Comparison of ENCODE assay signal across 26 mouse cellular contexts in the genomic region with DNA sequence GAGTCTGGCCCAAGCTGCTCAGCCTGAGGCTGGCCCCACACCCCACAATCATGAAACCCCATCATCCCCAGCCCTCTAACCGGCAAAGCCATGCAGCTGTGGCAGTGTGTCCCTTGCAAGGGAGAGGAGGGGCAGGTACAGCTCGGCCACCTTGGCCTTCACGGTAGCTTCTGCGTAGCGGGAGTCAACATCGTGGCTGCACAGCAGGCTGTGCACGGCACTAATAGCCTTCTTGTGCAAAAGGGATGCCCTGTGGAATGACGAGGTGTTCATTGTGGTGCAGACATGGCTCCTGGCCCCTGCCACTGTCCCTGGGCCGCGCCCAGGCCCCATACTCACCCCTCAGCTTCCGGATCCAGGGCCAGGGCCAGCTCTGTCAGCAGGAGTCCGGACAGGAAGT. TPM values are rescaled to one million over a fixed set of nuclear protein-coding genes. Genes with fewer than 3 reads are reported as not detected.
DNase-seq lines count a peak whose midpoint lies in the region; ATAC-seq and TF ChIP-seq lines count a peak whose summit lies in the region.
"Had no signal": no experiment of that assay in that cellular context is flagged by ENCODE, and none has a peak within 500 bp of the region (broad histone marks: within the 10 kb centered on the region; RNA-seq: fewer than 3 reads in every experiment).

No protein-coding gene starts in this region.

- H3K4me2 ChIP-seq in forebrain, embryonic 16.5 days (ENCODE audit: low read length) = no peak overlapping the region
- no peak overlapping the region for H3K4me2 ChIP-seq in midbrain, embryonic 11.5 days
- no peak overlapping the region for H3K4me2 ChIP-seq in limb, embryonic 12.5 days
- H3K4me2 ChIP-seq: embryonic facial prominence, embryonic 13.5 days; heart, embryonic 11.5 days; hindbrain, embryonic 12.5 days had no signal

- H3K9me3 ChIP-seq in forebrain, embryonic 16.5 days (ENCODE audit: control insufficient read depth, low read length) = no peaks in the 10 kb centered on the region
- H3K9me3 ChIP-seq in forebrain, embryonic 10.5 days = no peaks in the 10 kb centered on the region
- no peaks in the 10 kb centered on the region for H3K9me3 ChIP-seq in midbrain, embryonic 11.5 days (ENCODE audit: control insufficient read depth, low read length)
- no peaks in the 10 kb centered on the region for H3K9me3 ChIP-seq in midbrain, embryonic 10.5 days (replicated peaks)
- H3K9me3 ChIP-seq in limb, embryonic 12.5 days = no peaks in the 10 kb centered on the region
- H3K9me3 ChIP-seq: embryonic facial prominence, embryonic 10.5 days; embryonic facial prominence, embryonic 13.5 days; hindbrain, embryonic 12.5 days had no signal

- no peaks in the 10 kb centered on the region for H3K36me3 ChIP-seq in forebrain, embryonic 16.5 days (ENCODE audit: control insufficient read depth, insufficient read depth)
- peaks cover 33% of the 10 kb centered on the region for H3K36me3 ChIP-seq in forebrain, embryonic 10.5 days (replicated peaks)
- H3K36me3 ChIP-seq in kidney, adult 2 months (ENCODE audit: control insufficient read depth, insufficient read depth, low read length) = no peaks in the 10 kb centered on the region
- no peaks in the 10 kb centered on the region for H3K36me3 ChIP-seq in midbrain, embryonic 11.5 days (ENCODE audit: control insufficient read depth, insufficient read depth, low read length)
- peaks cover 33% of the 10 kb centered on the region for H3K36me3 ChIP-seq in midbrain, embryonic 10.5 days
- peaks cover 81% of the 10 kb centered on the region for H3K36me3 ChIP-seq in limb, embryonic 12.5 days

- WGBS in forebrain, embryonic 16.5 days = 93% methylated on average over 12 of the region's 12 CpGs
- 92% methylated on average over 12 of the region's 12 CpGs for WGBS in forebrain, embryonic 10.5 days
- 83% methylated on average over 12 of the region's 12 CpGs for WGBS in kidney, adult 2 months
- 92% methylated on average over 12 of the region's 12 CpGs for WGBS in midbrain, embryonic 11.5 days
- WGBS in midbrain, embryonic 10.5 days = 91% methylated on average over 12 of the region's 12 CpGs
- WGBS in limb, embryonic 12.5 days = 84% methylated on average over 12 of the region's 12 CpGs

- no peak for TF ChIP-seq POLR2A in kidney, adult 2 months (IDR thresholded peaks at IDR 0.05; ENCODE audit: low read depth, low read length)

- peaks cover 16% of the 10 kb centered on the region for H3K4me1 ChIP-seq in forebrain, embryonic 16.5 days (replicated peaks; ENCODE audit: control insufficient read depth, insufficient read depth, low read length)
- no peaks in the 10 kb centered on the region for H3K4me1 ChIP-seq in forebrain, embryonic 10.5 days
- no peaks in the 10 kb centered on the region for H3K4me1 ChIP-seq in kidney, adult 2 months (ENCODE audit: control insufficient read depth, insufficient read depth, low read length)
- H3K4me1 ChIP-seq in midbrain, embryonic 11.5 days (ENCODE audit: control insufficient read depth, insufficient read depth, low read length) = no peaks in the 10 kb centered on the region
- H3K4me1 ChIP-seq in midbrain, embryonic 10.5 days = peaks cover 8% of the 10 kb centered on the region; the same call in 1 of the 2 replicates
- no peaks in the 10 kb centered on the region for H3K4me1 ChIP-seq in limb, embryonic 12.5 days (replicated peaks)
- H3K4me1 ChIP-seq: embryonic facial prominence, embryonic 13.5 days had no signal

- H3K27me3 ChIP-seq in forebrain, embryonic 16.5 days (replicated peaks; ENCODE audit: control insufficient read depth, insufficient read depth, low read length) = no peaks in the 10 kb centered on the region
- no peaks in the 10 kb centered on the region for H3K27me3 ChIP-seq in forebrain, embryonic 10.5 days (ENCODE audit: poor library complexity, severe bottlenecking)
- no peaks in the 10 kb centered on the region for H3K27me3 ChIP-seq in kidney, adult 2 months (replicated peaks; ENCODE audit: control insufficient read depth, insufficient read depth, low read length)
- no peaks in the 10 kb centered on the region for H3K27me3 ChIP-seq in midbrain, embryonic 11.5 days (ENCODE audit: control insufficient read depth, insufficient read depth, low read length)
- H3K27me3 ChIP-seq in midbrain, embryonic 10.5 days (ENCODE audit: low read depth, poor library complexity, severe bottlenecking) = no peaks in the 10 kb centered on the region
- H3K27me3 ChIP-seq in limb, embryonic 12.5 days = no peaks in the 10 kb centered on the region
- H3K27me3 ChIP-seq: embryonic facial prominence, embryonic 13.5 days; hindbrain, embryonic 12.5 days had no signal

- H3K27ac ChIP-seq in forebrain, embryonic 16.5 days (ENCODE audit: low read length) = peak overlapping the region; percentile 84
- H3K27ac ChIP-seq in forebrain, embryonic 10.5 days = no peak overlapping the region
- H3K27ac ChIP-seq in kidney, adult 2 months (ENCODE audit: insufficient read depth, low read depth, low read length) = no peak overlapping the region
- no peak overlapping the region for H3K27ac ChIP-seq in midbrain, embryonic 11.5 days (ENCODE audit: low read depth, low read length)
- no peak overlapping the region for H3K27ac ChIP-seq in midbrain, embryonic 10.5 days (replicated peaks)
- no peak overlapping the region for H3K27ac ChIP-seq in limb, embryonic 12.5 days
- H3K27ac ChIP-seq: embryonic facial prominence, embryonic 10.5 days; embryonic facial prominence, embryonic 13.5 days; hindbrain, embryonic 12.5 days; hindbrain, postnatal 0 days had no signal

- no peak overlapping the region for H3K4me3 ChIP-seq in forebrain, embryonic 16.5 days (replicated peaks; ENCODE audit: low read length)
- no peak overlapping the region for H3K4me3 ChIP-seq in forebrain, embryonic 10.5 days
- no peak overlapping the region for H3K4me3 ChIP-seq in kidney, adult 2 months (ENCODE audit: insufficient read depth, low read depth, low read length)
- no peak overlapping the region for H3K4me3 ChIP-seq in midbrain, embryonic 11.5 days (ENCODE audit: low read depth, low read length)
- H3K4me3 ChIP-seq in midbrain, embryonic 10.5 days = no peak overlapping the region
- no peak overlapping the region for H3K4me3 ChIP-seq in limb, embryonic 12.5 days (replicated peaks)
- H3K4me3 ChIP-seq: embryonic facial prominence, embryonic 10.5 days; embryonic facial prominence, embryonic 13.5 days; erythroblast, embryonic 14.5 days; hindbrain, embryonic 12.5 days had no signal

- no peak for DNase-seq in forebrain, embryonic 10.5 days (ENCODE audit: extremely low spot score, low spot score)
- peak; percentile 18 for DNase-seq in kidney, adult 2 months
- no peak for DNase-seq in kidney, postnatal 10 days
- DNase-seq in midbrain, embryonic 11.5 days (ENCODE audit: low spot score, missing footprints) = peak; percentile 57
- DNase-seq in midbrain, embryonic 10.5 days (ENCODE audit: low spot score) = no peak
- DNase-seq in adrenal gland, adult (ENCODE audit: inconsistent age in 2 of 2, low spot score in 1 of 2) = no peak
- DNase-seq: adrenal gland, postnatal 10 days; adrenal gland, postnatal 36 days; cerebellum, adult 2 months; cerebellum, postnatal 10 days; cerebellum, postnatal 36 days; embryo, embryonic 11 days; gastrocnemius, postnatal 25 days had no signal

- H3K9ac ChIP-seq in forebrain, embryonic 16.5 days (replicated peaks; ENCODE audit: low read depth, low read length) = 0 out of 2 replicates have a peak overlapping the region, but pooled peaks have one; percentile 16
- H3K9ac ChIP-seq in midbrain, embryonic 11.5 days (ENCODE audit: low read length) = no peak overlapping the region
- H3K9ac ChIP-seq in limb, embryonic 12.5 days (replicated peaks) = 0 out of 2 replicates have a peak overlapping the region, but pooled peaks have one; percentile 14
- H3K9ac ChIP-seq: embryonic facial prominence, embryonic 13.5 days; hindbrain, embryonic 12.5 days had no signal

- no peak for TF ChIP-seq CTCF in kidney, adult 2 months (conservative IDR thresholded peaks at IDR 0.05; ENCODE audit: insufficient read depth, insufficient read length, low read depth, low read length)

- ATAC-seq in forebrain, embryonic 16.5 days = no peak
- no peak for ATAC-seq in midbrain, embryonic 11.5 days (ENCODE audit: low FRiP score)
- no peak for ATAC-seq in limb, embryonic 12.5 days (ENCODE audit: insufficient number of reproducible peaks, insufficient read depth, low FRiP score, low TSS enrichment, low read depth)
- ATAC-seq: activated CD4-positive, CD25-positive, alpha-beta regulatory T cell, adult 4 months; CD4-positive, CD25-positive, alpha-beta regulatory T cell, adult 4 months; hindbrain, postnatal 0 days; inflammation-experienced regulatory T-cells, adult 6 months; intestine, embryonic 16.5 days had no signal

RNA-seq across cellular contexts. Expression of gene Angptl8, which starts 15.1 kb away (rescaled TPM):
- polyA plus RNA-seq in forebrain, embryonic 16.5 days (2015; fragmentation: Nextera tagmentation; extraction: Ambion mirVana) = 0.51 TPM in 1 of 2 replicates, not detected in the other
- 0.62 and 0.94 TPM in 2 replicates for polyA plus RNA-seq in forebrain, embryonic 10.5 days (2016; fragmentation: Nextera tagmentation; extraction: Ambion mirVana)
- polyA plus RNA-seq in kidney, adult 2 months (2012; rRNA removed) = 11.9 and 19.5 TPM in 2 replicates
- 0.19 and 0.22 TPM in 2 replicates for polyA plus RNA-seq in midbrain, embryonic 11.5 days (2014; fragmentation: Nextera tagmentation; extraction: Ambion mirVana)
- polyA plus RNA-seq in midbrain, embryonic 10.5 days (2016; fragmentation: Nextera tagmentation; extraction: Ambion mirVana) = 0.47 and 0.83 TPM in 2 replicates
- polyA plus RNA-seq in limb, embryonic 12.5 days (2016; fragmentation: Nextera tagmentation; extraction: Ambion mirVana) = 0.99 and 1.1 TPM in 2 replicates
- polyA plus RNA-seq: activated CD4-positive, CD25-positive, alpha-beta regulatory T cell, adult 4 months; CD4-positive, CD25-positive, alpha-beta regulatory T cell, adult 4 months; cerebellum, adult 2 months; cortical plate, adult 2 months; inflammation-experienced regulatory T-cells, adult 6 months had no signal

RNA-seq across cellular contexts. Expression of gene Kank2, which starts 21.6 kb away (rescaled TPM):
- 3.2 and 3.7 TPM in 2 replicates for polyA plus RNA-seq in forebrain, embryonic 16.5 days (2015; fragmentation: Nextera tagmentation; extraction: Ambion mirVana)
- polyA plus RNA-seq in forebrain, embryonic 10.5 days (2016; fragmentation: Nextera tagmentation; extraction: Ambion mirVana) = 8.6 and 8.9 TPM in 2 replicates
- polyA plus RNA-seq in kidney, adult 2 months (2012; rRNA removed) = 21.8 and 23.6 TPM in 2 replicates
- polyA plus RNA-seq in midbrain, embryonic 11.5 days (2014; fragmentation: Nextera tagmentation; extraction: Ambion mirVana) = 3.5 and 3.9 TPM in 2 replicates
- 8.6 and 9.5 TPM in 2 replicates for polyA plus RNA-seq in midbrain, embryonic 10.5 days (2016; fragmentation: Nextera tagmentation; extraction: Ambion mirVana)
- 19.9 and 22.3 TPM in 2 replicates for polyA plus RNA-seq in limb, embryonic 12.5 days (2016; fragmentation: Nextera tagmentation; extraction: Ambion mirVana)
- polyA plus RNA-seq: activated CD4-positive, CD25-positive, alpha-beta regulatory T cell, adult 4 months; CD4-positive, CD25-positive, alpha-beta regulatory T cell, adult 4 months; inflammation-experienced regulatory T-cells, adult 6 months had no signal

RNA-seq across cellular contexts. Expression of gene Dock6, which starts 32.3 kb away (rescaled TPM):
- 11.8 and 12.0 TPM in 2 replicates for polyA plus RNA-seq in forebrain, embryonic 16.5 days (2015; fragmentation: Nextera tagmentation; extraction: Ambion mirVana)
- polyA plus RNA-seq in forebrain, embryonic 10.5 days (2016; fragmentation: Nextera tagmentation; extraction: Ambion mirVana) = 24.2 and 24.7 TPM in 2 replicates
- 67.7 and 84.6 TPM in 2 replicates for polyA plus RNA-seq in kidney, adult 2 months (2012; rRNA removed)
- polyA plus RNA-seq in midbrain, embryonic 11.5 days (2014; fragmentation: Nextera tagmentation; extraction: Ambion mirVana) = 15.1 and 15.9 TPM in 2 replicates
- polyA plus RNA-seq in midbrain, embryonic 10.5 days (2016; fragmentation: Nextera tagmentation; extraction: Ambion mirVana) = 22.0 and 23.5 TPM in 2 replicates
- polyA plus RNA-seq in limb, embryonic 12.5 days (2016; fragmentation: Nextera tagmentation; extraction: Ambion mirVana) = 38.3 and 38.9 TPM in 2 replicates

Comparison
In these comparisons a context has a peak if more than half of its experiments do, and no peak if none do; other contexts are left out.
1. DNase-seq: peak in kidney, adult 2 months (single experiment) and midbrain, embryonic 11.5 days (single experiment); none in forebrain, embryonic 10.5 days (single experiment), kidney, postnatal 10 days (single experiment), midbrain, embryonic 10.5 days (single experiment) and adrenal gland, adult (0 of 2).